Mouse (Mus musculus): ENCODE measurements around the gene Vwa2.

GRCm38 (mm10) chr19:56913761-56914160, 39.7 kb downstream of the Vwa2 start:
- TF ChIP-seq POLR2A (IDR thresholded peaks at IDR 0.05; ENCODE audit: control insufficient read depth, low read depth, low read length): no peak
- TF ChIP-seq CTCF (IDR thresholded peaks at IDR 0.05; ENCODE audit: control insufficient read depth, insufficient read depth, insufficient replicate concordance, low read depth, low read length): no peak
